Mouse (Mus musculus): ENCODE data around the gene Jdp2.

The Jdp2 gene

DNA sequence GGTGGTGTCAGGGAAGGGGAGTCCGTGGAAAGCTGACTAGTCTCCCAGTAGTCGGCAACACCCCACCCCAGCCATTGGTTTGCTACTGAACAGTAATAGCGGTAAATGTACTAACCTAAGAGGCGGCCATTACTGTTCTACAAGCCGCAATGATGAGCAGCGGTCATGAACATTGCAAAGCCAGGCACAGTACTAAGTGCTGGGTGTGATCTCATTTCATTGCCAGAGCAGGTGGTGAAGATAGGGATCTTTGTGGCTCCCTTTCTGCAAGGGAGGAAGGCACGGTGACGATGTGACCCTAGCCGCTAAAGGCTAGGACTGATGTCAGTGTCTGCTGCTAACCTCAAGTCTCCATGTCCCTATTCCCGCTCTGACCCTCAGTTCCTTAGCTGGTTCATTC lies 33.5 kb downstream of the Jdp2 start:
- in situ Hi-C loops (cut with MboI, MseI) = no loop called here

DNA sequence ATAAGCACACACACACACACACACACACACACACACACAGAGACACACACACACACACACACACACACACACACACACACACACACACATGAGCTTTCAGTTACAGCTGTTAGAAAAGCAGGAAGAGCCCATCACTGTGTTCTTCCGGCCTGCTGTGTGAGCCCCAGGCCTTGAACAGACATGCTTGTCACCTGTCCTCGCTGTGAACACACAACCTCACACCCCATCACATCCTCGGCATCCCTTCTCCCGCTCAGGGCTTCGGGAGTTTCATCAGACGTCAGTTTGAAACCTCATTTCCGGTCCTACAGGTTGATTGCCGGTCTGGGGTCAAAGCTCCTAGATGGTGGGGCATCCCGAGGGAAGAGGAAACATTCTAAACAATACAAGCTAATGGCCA lies 39.1 kb downstream of the Jdp2 start:
- in situ Hi-C loops (cut with MboI, MseI) = no loop called here

DNA sequence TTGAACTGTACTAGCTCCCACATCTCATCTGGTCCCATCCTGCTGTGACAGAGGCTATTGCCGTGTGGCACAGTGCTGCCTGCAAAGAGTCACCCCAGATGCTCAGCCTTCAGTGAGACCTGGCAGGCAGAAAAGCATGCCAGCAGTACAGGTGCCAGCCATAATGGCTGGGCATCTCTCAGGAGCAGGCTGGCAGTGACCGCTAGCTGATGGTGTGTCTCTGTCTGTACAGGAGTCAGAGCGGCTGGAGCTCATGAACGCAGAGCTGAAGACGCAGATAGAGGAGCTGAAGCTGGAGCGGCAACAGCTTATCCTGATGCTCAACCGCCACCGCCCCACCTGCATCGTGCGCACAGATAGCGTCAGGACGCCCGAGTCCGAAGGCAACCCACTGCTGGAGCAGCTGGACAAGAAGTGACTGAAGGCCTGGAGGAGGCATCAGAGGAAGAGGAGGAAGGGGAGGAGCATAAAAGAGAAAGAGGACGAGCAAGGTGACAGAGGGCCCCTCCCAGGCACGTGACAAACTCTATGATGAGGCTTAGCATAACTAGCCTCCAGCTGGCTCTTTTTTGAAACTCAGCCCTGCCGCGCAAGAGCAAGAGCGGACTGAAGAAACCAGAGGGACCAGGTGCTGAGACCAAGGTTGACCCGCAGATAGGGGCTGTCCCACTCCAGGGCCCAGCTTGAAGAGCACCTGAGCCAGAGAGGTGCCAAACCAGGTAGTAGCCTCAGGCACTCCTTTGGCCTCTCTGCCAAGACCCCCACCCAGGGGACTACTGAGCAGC lies 39.9 kb downstream of the Jdp2 start:
- in situ Hi-C loops (cut with MboI, MseI) = no loop called here

DNA sequence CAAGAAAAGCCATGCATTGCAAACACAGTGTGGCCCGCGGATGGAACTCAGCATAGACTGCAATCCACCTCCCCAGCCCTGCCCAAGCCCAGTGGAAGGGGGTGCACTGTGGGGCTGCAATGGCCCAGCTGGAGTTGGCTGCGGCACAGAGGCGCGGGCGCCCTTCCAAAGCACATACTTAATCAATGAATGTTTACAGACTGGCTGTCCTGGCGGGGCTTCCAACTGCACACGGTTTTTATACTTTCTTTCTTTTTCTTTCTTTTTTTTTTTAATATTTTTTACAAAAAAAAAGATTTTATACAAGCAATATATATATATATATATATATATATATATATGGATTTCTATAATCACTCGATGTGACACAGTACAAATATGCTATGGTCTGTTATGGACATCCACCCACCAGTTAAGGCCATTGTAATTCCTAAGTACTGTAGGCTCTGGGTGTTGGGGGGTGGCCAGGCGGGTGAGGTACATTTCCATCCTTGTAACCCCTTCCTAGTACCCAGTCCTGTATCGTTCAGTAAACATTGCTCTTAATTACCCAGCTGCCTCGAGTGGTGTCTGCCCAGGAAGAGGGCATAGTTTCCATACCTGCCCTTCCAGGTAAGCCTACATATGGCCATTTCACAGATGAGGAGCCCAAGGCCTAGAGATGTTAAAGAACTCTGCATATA lies 40.6 kb downstream of the Jdp2 start:
- in situ Hi-C loops (cut with MboI, MseI) = no loop called here

DNA sequence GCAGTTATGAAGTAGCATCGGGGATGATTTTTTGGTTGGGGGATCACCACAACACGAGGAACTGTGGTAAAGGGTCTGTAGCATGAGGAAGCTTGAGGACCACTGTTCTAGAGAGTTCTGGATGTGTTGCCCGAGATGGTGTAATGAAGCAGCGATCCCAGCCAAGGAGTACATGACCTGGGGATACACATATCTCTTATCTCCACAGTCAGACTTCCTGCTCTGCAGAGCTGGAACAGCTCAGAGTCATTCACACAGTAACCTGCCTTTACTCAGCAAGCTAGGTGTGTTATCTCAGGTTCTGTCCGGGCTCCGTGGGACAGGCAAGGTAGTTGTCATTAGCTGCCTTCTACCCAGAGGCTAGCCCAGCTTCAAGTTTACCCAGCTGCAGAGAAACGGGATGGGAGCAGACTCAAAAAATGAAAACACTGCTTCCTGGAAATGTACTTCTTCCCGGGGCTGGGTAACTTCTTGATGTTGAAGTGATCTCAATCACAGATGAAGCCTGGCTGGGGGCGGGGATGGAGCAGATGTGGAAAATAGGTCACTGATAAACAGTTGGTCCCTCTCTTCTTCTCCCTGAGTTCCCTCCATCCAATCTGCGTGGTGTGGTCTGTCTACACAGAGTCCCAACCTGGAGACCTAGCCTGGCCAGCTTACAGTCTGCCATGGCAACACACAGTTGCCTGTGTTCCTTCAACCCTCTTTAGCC lies 42.2 kb downstream of the Jdp2 start:
- in situ Hi-C loops (cut with MboI, MseI) = no loop called here

DNA sequence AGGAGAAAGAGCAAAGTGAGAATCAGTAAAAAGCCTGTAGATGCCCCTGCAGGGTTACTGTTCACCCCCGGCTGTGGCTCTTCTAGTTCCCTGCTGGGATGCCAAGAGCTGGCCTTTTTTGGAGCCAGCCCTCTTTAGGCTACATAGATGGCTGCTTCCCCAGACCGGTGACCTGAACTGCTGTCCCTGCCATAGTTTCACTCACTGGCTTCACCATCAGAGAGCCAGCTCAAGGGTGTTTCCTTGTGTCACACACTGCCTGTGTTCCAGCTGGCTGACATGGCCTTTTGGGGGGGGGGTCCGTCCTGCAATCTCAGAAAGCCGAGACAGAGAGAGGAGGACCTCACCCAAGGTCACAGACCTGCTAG lies 42.7 kb downstream of the Jdp2 start:
- in situ Hi-C loops (cut with MboI, MseI) = no loop called here

DNA sequence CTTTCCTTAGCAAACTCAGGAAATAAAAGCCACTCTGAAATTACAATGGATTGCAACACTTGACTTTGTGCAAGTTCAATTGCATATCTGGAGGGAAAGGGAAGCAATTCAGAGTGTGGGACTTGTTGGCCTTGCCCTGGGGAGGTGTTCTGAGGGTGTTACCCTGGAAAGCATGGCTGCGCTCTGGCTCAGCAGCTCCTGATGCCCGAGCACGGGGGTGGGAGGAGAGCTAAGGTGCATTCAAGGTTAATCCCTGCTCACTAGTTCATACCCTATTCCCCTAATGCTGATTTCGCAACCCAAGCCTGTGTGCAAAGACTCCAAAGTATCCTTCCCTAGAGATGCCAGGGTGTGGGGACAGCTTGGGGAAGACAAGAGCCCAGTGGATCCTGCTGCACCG lies 44.9 kb downstream of the Jdp2 start:
- in situ Hi-C loops (cut with MboI, MseI) = no loop called here

DNA sequence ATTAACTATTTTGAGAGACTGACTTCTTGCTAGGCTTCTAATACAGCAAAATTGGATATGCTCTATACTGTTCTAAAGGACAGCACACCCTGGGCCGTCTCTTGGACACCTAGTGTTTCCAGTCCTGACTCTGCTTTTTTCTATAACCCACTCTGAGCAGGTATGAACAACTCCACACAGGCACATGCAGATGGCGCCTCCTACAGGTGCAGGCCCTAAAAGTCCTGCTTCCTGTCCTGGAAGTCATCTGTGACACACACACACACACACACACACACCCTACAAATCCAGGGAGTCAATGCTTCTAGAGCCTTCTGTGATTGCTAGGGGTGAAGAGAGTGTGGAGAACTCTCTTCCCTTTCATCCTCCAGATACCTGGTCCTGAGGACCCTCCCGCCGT lies 46.8 kb downstream of the Jdp2 start:
- in situ Hi-C loops (cut with MboI, MseI) = no loop called here

DNA sequence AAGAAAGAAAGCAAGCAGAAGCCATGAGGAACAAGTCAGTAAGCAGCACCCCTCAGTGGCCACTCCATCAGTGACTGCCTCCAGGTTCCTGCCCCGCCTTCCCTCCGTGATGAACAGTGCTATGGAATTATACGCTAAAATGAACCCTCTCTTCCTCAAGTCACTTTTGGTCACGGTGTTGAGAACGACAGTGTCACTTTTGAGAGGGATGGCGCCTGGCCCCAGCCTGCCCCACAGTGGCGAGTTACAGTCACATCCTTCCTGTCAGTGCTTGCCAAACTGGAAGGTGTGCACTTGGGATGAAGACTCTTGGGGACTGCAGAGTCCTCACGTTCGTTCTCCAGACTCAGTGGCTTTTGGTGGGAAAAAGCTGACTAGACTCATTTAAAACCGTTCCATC lies 48.5 kb downstream of the Jdp2 start:
- in situ Hi-C loops (cut with MboI, MseI) = no loop called here

DNA sequence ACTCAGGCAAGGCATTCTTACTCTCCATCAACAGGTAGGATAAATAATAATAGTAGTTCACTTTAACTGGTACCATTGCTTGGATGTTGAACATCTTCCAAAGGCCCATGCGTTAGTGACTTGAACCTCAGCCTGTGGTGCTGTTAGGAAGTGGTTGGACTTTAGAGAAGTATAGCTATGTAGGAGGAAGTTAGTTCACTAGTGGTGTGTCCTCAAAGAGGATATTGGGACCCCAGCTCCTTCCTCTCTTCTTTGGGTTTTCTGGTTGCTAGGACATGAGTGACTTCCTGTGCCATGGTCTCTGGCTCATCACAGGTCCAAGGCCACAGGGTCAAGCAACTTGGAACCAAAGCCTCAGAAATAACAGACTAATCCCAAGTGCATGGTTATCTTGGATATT lies 49.1 kb downstream of the Jdp2 start:
- in situ Hi-C loops (cut with MboI, MseI) = no loop called here

DNA sequence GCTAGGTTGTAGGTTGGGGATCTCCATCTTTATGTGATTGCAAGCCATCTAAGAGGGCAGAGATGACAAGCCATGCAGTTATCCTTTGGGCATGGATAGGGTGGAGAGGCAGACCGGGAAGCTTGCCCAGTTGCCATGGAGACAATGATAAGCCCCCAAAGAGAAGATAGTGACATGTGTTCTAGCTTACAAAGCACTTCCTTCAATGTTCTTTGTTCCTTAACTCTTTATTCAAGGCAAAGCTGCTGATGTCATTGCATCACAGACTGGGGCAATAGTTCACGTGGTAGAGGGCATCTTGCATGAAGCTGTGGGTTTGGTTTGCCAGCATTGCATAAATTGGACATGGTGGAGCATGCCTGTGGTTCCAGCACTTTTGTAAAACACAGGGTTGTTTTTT lies 60.5 kb downstream of the Jdp2 start:
- in situ Hi-C loops (cut with MboI, MseI) = loop anchor here (5.0 kb wide), 2 partner anchors 147 to 307 kb away; no protein-coding TSS in a partner anchor

DNA sequence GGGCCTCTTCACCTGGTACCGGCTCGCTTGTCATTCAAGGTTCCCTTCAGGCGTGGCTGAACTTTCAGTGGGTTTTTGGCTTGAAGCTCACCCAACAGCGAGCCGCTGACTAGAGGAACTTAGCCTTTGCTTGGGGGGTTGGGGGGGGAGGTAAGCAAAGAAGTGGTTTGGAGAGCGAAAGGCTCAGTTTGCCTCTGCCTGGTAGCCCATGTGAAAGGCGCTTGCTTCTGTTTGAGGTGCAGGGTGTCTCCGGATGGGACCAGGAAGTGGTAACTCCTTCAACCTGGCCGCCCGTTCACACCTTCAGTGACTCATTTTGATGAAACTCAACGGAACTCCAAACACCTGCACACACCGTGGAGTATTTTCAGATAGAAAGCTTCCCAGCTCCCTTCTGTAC lies 62.0 kb downstream of the Jdp2 start:
- in situ Hi-C loops (cut with MboI, MseI) = loop anchor here in 1 of 2 experiments (5.0 kb wide), 1 partner anchor 319 kb away; no protein-coding TSS in a partner anchor

DNA sequence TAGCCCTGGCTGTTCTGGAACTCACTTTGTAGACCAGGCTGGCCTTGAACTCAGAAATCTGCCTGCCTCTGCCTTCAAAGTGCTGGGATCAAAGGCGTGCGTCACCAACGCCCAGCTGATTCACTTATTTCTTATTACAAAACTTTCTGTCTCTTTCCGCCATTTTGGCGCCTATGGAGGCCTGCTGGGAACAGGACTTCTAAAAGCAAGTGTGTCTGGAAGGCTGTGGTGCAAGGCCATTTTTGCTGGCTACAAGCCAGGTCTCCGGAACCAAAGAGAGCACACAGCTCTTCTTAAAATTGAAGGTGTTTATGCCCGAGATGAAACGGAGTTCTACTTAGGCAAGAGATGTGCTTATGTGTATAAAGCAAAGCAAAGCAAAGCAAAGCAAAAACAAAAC lies 63.4 kb downstream of the Jdp2 start:
- in situ Hi-C loops (cut with MboI, MseI) = loop anchor here in 1 of 2 experiments (5.0 kb wide), 1 partner anchor 320 kb away; no protein-coding TSS in a partner anchor

DNA sequence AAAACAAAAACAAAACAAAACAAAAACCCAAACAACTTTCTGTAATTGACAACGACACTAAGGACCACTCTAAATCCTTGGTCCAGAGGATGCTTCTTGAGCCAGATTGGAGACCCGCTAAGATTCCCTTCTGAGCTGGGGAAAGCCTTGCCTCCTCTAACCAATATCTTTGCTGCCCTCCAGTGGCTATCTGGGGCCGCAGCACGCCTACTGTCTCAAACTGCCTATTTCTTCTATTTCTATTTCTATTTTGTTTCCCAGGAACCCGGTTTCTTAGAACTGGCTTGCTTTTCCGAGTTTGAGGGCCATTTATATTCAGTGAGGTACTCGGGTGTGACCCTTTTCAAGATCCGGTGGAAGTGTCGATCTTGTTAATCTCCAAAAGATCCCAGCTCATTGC lies 64.1 kb downstream of the Jdp2 start:
- in situ Hi-C loops (cut with MboI, MseI) = loop anchor here in 1 of 2 experiments (5.0 kb wide), 1 partner anchor 321 kb away; no protein-coding TSS in a partner anchor

DNA sequence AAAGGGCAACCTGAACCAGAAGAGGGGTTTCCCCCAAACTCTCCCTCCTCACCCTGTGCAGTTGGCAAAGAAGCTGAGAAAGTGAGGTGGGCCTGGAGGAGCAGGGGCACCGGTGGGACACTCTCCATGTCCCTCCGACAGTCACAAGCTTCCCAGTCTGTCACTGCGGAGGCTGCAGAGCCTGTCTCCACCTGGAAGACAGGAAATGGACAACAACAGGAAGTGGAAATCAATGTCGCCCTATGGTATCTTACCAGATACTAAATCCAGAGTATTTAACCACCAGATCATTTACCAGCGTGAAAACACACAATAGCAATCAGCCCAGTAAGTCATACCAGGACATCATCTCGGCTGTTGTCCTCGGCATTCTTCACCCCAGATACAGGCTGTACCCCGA lies 67.3 kb downstream of the Jdp2 start:
- in situ Hi-C loops (cut with MboI, MseI) = no loop called here

DNA sequence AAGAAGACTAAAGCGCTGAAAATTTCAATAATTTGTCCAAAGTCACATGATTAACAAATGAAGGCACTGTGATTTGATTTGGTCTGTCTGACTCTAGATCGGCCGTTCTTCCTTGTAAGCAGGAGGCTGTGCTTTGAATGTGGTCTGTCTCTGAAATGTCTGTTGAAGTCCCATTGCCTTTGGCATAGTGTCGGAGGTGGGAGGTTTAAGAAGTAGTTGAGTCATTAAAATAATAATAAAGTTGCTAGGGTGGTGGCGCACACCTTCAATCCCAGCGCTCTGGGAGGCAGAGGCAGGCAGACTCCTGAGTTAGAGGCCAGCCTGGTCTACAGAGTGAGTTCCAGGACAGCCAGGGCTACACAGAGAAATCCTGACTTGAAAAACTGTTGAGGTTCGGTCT lies 68.2 kb downstream of the Jdp2 start:
- in situ Hi-C loops (cut with MboI, MseI) = no loop called here

DNA sequence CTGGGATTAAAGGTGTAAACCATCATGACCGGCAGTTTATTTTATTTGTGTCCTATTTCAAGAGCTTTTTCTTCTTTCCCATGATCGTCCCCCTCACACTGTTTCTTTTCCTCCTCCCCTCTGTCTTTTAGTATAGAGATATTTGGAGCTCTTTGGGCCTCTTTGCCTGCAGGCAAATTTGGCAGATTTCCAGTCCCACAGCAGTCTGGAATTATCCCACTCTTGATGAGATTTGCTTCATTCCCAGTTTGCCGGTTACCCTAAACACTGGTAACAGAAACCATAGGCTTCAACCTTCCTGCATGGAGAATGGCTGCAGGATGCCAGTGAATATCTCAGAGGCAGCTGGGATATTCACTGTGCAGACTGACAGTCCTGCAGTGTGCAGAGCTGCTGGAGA lies 69.9 kb downstream of the Jdp2 start:
- in situ Hi-C loops (cut with MboI, MseI) = no loop called here

DNA sequence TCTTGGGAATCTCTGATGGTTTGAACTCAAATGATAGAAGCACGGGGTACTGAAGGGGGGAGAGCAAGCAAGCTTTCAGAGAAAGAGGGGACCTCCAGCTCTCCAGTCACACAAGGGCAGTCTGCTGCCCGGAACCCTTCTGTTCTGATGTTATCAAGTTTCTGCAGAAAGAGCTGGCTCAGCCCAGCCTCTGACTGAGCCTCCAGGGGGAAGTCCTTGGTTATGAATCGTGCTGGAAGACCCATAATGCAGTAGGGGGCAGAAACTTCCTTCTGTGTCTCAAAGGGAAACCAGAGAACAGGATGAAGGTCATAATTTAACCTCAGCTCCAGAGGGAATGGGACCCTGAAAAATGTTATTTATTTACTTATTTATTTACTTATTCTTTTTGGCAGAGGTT lies 71.3 kb downstream of the Jdp2 start:
- in situ Hi-C loops (cut with MboI, MseI) = no loop called here

DNA sequence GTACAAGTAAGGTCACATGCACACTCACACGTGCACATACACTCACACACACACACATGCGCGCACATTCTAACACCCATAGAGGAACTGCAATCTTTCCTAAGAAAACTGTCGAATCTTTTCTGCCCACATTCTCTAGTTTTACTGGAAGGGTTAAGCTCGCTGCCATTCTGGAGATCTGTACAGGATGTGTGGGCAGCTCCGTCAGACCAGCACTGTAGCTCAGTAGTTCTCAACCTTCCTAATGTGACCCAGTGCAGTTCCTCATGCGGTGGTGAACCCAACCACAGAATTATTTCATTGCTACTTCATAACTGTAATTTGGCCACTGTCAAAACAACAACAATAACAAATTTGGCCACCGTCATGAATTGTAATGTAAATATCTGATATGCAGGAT lies 75.1 kb downstream of the Jdp2 start:
- in situ Hi-C loops (cut with MboI, MseI) = no loop called here

DNA sequence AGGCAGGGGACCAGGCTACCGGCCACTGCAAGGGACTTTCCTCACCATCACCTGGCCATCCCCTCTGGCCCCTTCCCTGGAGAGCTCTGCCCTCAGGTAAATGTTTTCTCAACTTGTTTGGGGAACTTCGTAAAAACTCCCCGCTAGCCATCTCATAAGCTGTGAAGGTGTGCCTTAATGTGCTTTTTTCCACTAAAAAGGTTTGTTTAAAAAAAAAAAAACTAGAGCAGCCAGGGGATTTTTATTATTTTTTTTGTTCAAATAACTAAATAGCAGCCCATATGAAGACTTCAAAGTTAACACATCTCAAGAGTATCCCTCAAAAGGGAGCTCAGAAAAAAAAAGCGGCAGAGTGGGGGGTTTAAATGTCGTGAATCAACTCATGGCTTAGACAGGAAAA lies 80.3 kb downstream of the Jdp2 start:
- in situ Hi-C loops (cut with MboI, MseI) = no loop called here

DNA sequence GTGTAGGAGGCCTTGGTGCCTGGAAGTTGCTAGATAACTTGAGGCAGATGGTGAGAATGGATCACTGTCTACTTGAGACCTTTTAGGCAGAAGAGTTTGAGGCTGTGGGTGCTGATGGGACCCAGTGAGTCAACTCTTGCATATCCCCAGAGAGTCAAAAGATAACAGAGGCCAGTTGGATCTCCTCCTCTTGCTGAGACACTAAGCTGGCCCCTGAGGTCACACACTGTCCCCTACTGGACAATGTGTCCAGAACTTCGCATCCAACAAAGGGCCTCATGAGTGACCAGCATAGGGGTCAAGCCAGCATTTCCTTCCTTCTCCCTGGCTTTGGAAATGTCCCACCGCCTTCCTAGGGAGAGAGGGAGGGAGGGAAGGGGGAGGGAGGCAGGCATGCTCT lies 81.0 kb downstream of the Jdp2 start:
- in situ Hi-C loops (cut with MboI, MseI) = no loop called here

DNA sequence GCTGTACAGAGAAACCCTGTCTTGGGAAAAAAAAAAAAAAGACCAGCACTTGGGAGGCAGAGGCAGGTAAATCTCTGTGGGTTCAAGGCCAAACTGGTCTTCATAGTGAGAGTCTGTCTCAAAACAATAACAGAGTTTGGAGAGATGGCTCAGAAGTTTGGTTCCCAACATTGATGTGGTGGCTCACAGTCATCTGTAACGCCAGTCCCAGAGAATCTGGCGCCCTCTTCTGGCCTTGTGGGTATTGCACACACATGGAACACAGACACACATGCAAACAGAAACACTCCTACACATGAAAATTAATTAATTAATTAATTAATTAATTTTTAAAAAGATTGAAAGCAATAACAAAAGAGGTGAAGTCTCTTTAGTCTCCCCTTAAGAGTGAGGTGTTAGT lies 83.5 kb downstream of the Jdp2 start:
- in situ Hi-C loops (cut with MboI, MseI) = no loop called here
